Mouse (Mus musculus): ENCODE measurements around the gene Esyt1.
"Not testable (repeated sequence)": the region's sequence is repeated elsewhere in the genome, so short reads cannot be mapped to it uniquely, and the experiment has no call there.

Esyt1 gene

DNA sequence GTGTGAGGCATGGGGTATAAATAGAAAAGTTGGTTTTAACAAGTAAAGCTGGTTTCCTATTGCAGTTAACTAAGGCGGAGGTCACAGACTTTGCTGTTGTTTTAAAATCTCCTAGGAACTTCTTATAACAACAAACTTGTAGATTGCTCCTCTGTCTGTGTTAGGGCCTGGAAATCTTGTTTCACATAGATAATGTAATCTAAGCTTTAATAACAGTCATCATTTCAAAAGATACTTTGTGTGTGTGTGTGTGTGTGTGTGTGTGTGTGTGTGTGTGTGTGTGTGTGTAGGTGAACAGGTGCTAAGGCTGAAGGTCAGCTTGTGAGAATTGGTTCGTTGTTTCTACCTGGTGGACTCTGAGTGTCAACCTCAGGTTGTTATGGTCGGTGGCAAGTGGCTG is 21.7 kb downstream of the Esyt1 start:
- no peak for DNase-seq

DNA sequence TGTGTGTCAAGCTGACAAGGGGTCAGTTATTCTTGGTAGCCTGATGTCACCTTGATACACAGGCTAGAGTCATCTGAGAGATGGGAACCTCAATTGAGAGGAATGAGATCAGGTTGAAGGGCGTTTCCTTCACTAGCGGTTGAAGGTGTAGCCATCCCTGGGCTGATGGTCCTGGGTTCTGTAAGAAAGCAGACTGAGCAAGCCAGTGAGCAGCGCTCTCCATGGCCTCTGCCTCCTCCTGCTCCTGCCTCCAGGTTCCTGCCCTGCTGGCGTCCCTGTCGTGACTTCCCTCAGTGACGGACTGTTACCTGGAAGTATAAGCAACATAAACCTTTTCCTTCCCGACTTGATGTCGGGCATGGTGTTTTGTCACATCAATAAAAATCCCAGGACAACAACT is 22.1 kb downstream of the Esyt1 start:
- DNase-seq = no peak

DNA sequence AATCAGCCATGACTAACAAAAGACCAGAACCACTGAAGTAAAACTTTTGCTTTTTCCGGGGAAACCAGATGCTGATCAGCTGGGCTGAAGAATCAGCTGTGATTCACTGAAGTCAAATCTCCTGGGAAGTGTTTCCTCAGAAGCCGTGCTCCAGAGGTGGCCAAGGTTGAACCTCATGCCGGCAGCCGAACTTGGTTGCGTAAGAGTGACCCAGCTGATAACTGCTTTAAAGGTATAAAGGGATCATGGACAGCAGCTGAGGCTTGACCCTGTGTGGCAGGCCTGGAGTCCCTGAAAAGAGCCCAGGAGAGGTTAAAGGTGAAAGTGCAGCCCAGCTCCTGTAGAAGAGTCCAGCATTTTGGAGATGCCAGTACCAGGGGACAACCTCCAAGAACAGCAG is 23.3 kb downstream of the Esyt1 start:
- no peak for DNase-seq

DNA sequence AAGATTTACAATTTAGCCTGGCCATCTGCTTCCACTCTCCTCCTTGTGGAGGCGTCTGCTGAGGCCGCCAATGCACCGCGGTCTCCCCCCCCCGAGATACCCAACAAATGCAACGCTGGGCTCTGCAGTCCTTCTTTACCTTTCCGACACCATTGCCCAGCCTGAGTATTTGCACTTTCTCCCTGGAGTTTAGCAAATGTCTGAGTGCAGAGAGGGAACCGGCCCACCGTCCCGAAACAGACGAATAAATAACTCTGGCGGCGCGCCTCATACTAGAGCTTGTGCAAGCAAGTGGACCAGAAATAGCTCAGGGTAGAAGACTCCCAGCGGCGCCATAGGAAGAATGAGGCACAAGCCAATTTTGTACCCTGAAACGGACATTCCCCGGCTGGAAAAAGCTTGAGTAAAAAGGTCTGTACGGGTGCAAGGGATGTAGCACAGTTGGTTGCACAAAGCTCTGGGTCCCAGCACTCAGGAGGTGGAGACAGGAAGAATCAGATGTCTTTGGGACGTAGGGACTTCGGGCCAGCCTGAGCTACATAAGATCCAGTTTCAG is 26.5 kb downstream of the Esyt1 start:
- DNase-seq = peak; percentile 78

DNA sequence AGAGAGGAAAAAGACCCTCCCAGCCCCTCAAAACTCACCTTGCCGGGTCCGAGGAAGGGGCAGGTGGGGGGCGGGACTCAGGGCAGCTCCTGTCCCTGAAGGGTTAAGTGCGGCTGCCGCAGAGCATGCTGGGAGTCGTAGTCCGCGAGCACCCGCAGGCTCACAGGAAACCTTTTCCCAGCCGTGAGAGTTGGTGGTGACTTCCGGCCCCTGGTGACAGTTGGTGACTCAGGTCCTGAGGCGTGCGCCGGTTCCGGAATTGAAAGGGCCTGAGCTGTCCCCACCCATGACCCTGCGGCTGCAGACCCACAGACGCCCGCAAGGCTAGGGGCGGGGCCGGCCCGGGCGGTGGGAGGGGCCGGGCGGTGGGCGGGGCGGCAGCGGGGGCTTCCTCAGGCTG is 27.1 kb downstream of the Esyt1 start, which contains the start of gene Myl6b:
Gene Myl6b, minus strand, starts transcription at position 96 of the 400 bp plus-strand sequence.
- DNase-seq = peak; percentile 97 to 98

DNA sequence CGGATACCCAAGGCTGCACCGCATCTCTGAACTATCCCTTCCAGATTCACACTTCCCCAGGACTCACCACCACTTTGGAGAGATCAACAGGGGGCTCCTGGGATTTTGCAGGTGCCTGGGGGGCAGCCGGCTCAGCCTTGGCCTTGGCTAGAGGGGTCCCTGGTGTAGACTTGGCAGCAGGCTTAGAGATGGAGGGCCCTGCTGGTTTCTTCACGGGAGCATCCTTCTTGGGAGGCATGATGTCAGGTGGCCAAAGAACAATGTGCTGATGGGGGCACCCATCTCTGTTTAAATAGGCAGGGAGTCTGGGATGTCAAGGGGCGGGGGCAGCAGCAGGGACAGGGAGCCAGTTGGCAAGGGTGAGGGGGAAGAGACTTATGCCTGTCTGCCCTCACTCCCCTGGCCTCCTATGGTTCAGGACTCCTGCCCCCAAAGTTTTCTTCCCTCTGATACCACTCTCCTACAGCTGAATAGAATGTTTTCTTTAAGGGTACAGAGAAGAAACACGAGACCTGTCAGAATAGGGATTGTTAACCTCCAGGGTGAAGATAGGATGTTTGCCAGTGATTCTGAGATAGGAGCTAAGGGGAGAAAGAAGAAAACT is 28.4 kb downstream of the Esyt1 start:
- no peak for DNase-seq

DNA sequence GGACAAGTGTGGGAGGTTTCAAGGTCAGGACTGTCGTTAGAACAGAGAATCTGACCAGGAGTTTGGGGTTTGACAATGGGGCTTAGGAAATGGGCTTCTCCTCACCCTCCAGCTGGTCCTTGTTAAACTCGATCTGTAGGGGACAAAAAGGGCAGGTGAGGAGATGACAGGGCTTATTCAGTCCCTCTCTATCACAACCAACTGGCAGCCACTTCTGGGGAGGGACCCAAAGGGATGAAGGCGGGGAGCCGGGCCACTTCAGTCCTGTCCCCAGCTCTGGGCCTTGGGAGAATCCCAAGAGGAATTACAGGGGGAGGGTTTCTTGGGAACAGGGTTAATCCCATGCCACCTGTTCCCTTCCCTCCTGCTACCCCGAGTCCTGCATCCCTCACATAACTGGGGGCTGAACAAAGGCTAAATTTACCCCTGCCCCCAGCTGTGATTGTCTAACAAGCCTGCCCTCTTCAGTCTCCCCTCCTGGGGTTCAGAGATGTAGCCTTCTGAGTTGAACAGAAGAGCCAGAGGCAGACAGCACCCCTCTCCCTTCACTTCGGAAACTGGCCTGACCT is 29.1 kb downstream of the Esyt1 start:
- no peak for DNase-seq

DNA sequence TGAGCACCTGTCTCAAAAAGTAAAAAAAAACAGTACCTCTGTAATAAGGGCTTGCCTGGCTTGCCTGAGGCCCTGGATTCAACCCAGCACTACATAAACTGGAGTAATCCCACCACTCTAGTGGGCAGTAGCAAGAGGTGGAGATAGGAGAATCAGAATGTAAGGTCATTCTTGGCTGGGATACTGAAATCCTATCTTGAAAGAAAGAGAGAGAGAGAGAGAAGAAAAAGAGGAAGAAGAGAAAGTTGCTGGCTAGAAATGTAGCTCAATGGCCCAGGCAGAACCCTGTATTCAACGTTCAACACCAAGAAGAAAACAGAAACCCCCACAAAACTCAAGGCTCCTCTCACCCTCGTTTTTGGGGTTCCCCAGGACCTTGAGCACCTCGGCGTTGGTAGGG is 29.8 kb downstream of the Esyt1 start:
- no peak for DNase-seq

DNA sequence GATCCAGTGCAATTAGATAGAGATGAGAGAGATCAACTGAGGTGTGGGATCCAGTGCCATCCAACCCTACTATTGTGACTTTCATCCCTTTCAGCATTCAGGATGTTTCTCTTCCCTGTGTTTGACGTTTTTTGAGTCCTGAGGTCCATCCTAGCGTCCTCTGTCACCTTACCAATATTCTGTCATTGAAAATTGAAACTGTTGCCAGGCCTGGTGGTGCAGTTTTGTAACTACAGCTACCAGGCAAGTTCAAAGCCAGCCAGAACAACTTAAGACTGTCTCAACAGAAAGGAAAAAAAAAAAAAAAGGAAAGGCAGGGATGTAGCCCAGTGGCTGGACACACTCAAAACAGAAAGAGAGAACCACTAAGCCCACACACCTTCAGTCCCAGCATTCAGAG is 30.4 kb downstream of the Esyt1 start:
- no peak for DNase-seq

DNA sequence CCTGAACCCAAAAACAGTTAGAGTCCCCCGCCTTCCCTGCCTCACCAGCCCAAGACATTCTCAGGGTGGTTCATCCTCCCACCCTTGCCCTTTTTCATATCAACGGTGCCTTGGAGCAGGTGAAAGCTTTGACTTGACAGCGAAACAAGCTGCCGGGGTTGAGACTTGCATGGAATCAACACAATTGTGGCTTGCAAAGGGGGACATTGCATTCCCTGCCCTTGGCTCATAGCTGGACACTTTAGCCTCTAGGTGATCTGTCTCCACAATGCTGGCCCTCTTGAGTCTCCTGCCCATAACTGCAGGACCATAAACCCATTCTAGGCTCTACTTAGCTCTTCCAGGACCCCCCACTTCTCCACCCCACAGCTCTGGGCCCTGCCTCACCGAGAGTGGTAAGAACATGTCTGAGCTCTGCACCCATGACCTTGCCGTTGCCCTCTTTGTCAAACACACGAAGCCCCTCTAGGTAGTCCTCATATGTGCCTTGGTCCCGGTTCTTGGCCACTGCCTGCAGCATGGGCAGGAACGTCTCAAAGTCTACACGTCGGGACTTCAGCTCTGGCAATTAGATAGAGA is 30.9 kb downstream of the Esyt1 start:
- DNase-seq = peak in 1 of 2 experiments; percentile 44

DNA sequence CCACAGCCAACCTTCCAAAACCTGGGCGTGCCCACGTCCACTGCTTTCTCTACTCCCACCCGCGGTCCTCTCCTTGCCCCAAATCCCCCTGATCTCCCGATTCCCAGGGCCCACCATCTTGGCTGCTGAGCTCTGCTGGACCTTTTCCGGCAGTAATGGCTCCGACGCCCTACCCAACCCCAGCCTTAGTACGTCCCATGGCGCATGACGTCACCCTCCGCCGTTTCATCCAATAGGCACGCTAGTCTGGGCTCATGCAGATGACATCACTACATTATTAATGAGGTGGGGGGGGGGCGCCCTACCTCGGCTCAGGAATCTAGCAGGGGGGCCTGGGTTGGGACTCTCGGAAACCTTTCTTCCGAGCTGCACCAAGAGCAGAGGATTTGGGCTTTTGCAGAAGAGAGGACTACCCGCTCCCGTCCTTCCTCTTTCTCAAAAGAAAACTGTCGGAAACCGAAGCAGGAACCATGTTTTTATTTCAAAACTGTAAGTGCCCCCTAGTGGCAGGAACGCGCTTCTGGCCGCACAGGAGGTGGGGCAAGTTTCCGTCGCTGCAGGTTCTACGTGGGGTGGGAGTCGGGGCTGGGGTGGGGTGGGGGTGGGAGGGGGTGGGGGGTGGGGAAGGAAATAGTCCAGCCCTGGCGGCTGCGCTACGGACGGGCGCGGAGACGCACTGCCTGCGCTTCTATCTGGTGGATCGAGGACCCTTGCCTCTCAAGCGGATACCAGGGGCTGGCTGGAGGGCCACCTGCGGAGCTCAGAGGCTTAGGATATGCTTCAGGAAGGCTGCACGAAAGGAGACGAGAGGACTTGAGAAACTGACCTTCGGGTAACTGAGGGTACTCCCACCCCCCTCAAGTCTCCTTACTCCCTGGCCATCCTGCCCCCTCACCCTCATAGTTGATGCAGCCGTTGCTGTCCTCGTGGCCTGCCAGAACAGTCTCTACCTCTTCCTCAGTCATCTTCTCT is 31.7 kb downstream of the Esyt1 start, which contains the start of gene Myl6:
Gene Myl6, minus strand, starts transcription at position 451 of the 972 bp plus-strand sequence.
- peak; percentile 98 to 99 for DNase-seq

DNA sequence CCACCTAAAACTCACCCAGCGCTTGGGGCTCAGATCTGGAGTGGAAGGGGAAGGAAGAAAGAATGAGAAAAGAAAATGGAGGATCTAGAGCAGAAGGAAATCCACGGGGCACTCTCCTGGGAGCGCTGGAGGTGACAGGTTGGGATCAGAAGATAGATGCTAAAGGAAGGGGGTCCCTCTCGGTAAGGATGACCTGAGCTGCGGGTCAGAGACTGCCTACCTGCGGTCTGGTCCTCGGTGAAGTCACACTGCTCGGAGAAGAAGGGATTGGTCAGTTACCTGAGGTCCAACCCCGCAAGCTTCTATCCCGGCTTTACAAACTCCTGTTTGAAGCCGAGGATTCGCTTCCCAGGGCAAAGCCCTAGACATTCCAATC is 32.4 kb downstream of the Esyt1 start:
- DNase-seq = no peak

DNA sequence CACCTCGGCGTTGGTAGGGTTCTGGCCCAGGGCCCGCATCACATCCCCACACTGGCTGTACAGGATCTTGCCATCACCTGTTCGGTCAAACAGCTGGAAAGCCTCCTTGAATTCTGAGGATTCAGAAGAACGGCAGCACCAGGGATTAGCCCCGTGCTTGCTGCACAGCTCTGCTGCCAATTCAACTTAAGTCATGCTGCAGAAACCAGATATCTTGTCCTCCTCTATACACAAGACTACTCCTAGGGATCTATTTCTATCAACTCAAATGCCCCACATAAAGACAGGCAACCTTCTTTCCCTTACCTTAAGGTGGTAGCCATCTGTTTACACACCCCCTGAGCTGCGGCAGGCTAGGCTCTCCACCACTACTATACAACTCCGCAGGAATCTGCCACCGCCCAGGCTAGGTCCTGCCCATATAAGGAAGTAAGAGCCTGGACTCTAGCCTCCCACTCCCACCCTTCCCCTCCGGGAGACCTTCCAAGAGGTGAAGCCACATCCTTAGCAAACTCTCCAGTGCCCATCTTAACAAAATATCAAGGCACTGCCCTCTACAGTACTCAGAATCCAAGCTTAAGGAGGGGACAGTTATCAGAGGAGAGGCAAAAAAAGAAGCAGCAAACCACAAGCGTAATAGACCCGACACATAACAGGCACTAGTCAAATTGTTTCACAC is 32.9 kb downstream of the Esyt1 start:
- peak; percentile 56 to 68 for DNase-seq

DNA sequence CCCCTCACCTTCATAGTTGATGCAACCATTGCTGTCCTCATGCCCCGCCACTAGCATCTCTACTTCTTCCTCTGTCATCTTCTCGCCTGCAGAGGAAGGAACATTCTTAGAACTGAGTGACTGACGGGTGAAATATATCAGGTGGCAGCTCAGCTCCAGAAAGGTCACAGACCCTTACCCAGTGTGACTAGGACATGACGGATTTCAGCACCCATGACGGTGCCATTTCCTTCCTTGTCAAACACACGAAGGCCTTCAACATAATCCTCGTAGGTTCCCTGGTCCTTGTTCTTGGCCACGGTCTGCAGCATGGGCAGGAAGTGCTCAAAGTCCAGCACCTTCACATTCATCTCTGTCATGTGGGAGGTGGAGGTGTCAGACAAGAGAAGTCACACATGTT is 33.6 kb downstream of the Esyt1 start:
- DNase-seq = not testable (repeated sequence)

DNA sequence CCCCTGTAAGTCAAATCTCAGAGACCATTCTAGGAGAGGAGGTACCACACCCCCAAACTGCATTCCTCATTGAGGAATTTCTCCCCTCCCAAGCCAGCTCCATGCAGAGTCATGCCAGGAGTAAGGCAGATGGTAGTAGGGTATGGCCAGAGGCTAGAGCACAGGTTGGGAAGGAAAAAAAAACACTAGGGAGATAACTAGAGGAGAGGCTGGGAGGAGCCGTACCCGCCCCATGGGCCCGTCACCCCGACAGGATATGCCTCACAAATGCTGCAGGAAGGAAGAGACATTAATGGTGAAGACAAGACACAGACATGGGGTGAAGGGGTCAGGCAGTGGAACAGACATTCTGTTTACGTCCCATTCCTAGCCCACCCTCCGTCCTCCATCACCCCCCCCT is 34.2 kb downstream of the Esyt1 start:
- DNase-seq = peak; percentile 40 to 45

DNA sequence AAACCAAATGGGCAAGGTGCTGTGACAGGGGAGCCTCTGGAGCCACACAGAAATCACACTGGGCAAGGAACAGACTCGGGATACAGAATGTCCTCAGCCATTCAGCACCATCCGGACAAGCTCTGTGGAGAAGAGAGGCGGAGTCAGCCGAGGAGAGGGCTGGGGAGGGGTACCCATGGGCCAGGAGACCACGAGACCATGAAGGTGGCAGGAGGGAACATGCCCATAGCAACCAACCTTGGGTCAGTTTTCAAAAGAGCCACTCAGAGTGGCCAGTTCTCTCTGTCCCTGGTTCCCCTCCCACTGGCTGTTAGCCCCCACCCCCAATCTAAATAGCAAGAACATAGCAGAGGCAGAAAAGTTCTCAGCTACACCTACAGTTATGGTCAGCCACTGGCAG is 34.8 kb downstream of the Esyt1 start:
- no peak for DNase-seq

DNA sequence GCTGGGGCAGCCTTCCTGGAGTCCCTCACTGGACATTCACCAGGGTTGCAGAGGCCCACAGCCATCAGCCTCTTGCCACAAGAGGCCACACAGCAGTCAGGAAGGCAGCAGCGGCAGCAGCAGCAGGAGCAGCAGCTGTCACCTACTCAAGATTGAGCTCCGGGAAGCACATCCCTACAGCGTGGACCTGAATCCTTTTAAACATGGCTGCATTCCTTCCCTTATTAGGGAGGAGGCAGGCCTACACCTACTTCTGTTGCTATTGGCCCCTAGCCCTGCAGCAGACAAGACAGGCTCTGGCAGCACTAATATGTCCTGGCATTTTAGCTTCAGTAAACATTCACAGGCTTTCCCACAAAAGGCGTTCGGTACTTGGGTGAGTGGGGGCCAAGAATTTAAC is 35.4 kb downstream of the Esyt1 start:
- peak; percentile 40 to 44 for DNase-seq

DNA sequence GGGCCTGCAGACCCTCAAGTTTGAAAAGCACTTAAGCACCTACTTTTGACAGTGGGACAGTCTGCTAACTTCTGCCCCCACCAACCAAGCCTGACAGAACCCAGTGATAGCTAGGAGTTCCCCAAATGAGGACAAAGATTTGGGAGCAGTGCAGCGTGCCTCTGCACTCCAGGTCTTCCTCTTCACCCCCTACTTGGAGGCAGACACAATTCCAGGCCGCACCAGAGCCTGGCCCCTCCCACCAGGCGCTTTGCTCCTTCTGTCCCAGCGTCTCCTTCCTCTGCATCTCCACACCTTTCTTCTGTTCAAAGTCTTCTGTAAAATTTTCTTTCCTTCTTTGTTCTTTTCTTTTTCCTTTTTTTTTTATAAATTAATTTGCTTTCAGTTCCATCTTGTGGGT is 35.9 kb downstream of the Esyt1 start:
- peak in 1 of 2 experiments; percentile 40 for DNase-seq

DNA sequence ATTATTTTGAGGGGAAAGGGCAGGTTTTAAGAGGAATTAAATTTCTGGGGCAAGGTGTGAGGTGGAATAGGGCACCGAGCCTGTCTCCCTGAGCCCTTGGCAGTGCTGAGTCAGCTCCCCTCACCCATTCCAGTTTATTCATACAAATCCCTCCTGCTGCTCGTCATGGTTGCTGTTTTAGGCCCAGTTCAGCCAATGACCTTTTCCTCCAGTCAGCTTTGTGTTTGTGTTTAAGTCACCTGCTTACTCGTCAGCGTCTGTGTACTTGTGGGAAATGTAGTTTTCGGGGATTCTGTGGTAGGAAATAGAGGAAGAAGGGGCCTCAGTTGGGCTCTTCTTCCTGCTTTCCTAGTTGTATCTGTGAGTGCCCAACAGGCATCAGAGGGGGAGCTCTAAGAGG is 36.3 kb downstream of the Esyt1 start:
- no peak for DNase-seq

DNA sequence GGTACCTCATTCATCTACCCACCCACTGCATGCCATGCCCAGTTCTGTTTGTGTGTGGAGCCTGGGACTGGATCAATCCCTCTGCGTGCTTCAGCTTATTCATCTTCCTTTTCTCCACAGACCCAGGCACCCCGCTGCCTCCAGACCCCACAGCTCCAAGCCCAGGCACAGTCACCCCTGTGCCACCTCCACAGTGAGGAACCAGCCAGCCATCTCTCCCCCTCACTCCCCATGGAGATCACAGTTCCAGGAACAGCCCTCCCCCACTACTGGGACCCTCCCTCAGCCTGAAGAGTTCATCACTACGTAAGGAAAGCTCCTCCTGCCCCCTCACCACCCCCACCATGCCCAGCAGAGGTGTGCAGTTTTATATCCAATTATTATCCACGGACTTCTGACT is 36.9 kb downstream of the Esyt1 start:
- DNase-seq = no peak

DNA sequence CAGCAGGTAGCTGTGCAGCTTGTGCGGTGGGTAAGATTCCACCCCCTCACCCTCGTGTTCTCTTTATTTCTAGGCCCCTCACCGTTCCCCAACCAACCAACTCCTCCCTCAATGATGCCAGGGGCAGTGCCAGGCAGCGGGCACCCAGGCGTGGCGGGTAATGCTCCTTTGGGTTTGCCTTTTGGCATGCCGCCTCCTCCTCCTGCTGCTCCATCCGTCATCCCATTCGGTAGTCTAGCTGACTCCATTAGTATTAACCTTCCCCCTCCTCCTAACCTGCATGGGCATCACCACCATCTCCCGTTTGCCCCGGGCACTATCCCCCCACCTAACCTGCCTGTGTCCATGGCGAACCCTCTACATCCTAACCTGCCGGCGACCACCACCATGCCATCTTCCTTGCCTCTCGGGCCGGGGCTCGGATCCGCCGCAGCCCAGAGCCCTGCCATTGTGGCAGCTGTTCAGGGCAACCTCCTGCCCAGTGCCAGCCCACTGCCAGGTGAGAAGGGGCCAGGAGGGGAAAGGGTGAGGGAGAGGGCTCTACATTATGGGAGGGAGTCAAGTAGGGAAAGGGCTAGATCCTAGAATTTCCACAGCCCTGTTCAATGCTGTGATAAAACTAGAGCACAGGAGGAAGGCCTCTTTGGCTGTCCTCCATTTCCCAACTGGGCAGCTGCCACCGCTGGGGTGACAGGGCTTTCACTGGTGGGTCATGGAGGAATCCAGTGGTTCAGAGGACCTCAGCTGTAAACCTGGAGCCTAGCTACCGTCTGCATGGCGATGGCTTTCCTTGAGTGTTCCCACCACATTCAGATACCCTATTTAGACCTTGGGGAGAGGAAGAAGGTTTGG is 37.6 kb downstream of the Esyt1 start:
- peak; percentile 77 to 85 for DNase-seq
